Mouse (Mus musculus) embryonic fibroblast, embryonic 13.5 days (primary cell): Measurements from ENCODE around the gene Hnrnpdl. TPM values are rescaled to one million over a fixed set of nuclear protein-coding genes. Genes with fewer than 3 reads are reported as not detected.

Source experiments
- H3K27ac ChIP-seq: 2 replicates; pipeline ENCODE4 v1.5.1; 2012; ENCODE audit warnings: low read length, control low read depth, inconsistent platforms; ENCODE audit not compliant: insufficient read depth
- H3K4me1 ChIP-seq: 2 replicates; pipeline ENCODE4 v1.6.1; 2011; ENCODE audit warnings: low read length; ENCODE audit not compliant: control insufficient read depth, insufficient read depth
- H3K4me3 ChIP-seq: 2 replicates; pipeline ENCODE4 v1.5.1; 2011; ENCODE audit warnings: mild to moderate bottlenecking, control low read depth, low read length; ENCODE audit not compliant: insufficient read depth
- CTCF ChIP-seq: IDR thresholded peaks from 2 replicates; pipeline ENCODE4 v1.5.1; 2011; ENCODE audit warnings: mild to moderate bottlenecking, control low read depth, low read length, moderate library complexity, borderline replicate concordance; ENCODE audit not compliant: insufficient read depth
- POLR2A ChIP-seq: IDR thresholded peaks from 2 replicates; pipeline ENCODE4 v1.6.1; 2011; ENCODE audit warnings: low read depth, mild to moderate bottlenecking, control low read depth, low read length, moderate library complexity
- polyA plus RNA-seq: library from polyadenylated mRNA; stranded (reverse); fragments of >200 nt; gene quantifications from 2 replicates; pipeline ENCODE4 v1.2.4, GENCODE M21; 2011; ENCODE audit warnings: low read depth; ENCODE audit not compliant: missing spikeins, insufficient read length

Gene Hnrnpdl
- polyA plus RNA-seq, 1 experiment, result 231 TPM

DNA sequence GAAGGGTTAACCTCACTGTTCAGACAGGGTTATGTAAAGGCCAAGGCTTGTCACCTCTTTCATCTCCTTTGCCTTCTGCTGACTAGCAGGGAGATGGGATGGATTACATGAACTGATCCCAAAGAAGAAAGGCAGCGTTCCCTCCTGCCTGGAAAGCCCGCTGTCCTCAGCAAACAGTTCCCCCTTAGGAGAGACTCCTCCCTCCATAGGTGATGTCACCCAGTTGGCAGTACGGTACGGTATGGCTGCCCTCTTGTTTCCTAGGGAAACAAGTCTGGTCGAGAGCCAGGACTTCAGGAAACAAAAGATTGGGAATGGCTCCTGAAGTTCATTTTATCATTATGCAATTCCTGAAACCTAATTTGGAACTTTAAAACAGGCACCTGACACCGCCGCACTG lies 8.4 kb upstream of the Hnrnpdl start:
- Histone ChIP-seq H3K27ac (no peak overlapping the region), H3K4me1 (no peaks in the 10 kb centered on the region)
- TF ChIP-seq CTCF (no peak), POLR2A (no peak)

DNA sequence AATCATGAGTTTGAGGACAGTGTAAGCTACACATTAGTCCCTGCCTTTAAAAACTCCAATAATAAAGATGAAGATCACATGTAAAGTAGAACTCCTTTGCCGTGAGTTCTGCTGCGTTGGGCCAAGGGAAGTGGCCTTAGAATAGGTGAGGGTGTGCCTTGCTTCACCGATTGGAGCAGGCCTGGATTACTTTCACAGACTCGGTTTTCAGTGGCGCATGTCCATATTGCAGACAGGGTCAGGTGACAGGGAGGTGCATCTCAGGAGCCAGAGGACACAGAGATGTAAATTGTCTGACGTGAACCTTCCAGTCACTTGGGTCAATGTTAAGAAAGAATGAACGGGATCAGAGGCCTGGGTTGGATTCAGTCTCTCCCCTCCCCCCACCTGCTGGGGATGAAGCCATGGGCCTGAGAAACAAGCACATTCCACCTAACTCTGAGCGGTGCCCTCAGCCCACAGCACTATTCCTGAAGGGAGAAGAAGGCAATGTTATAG lies 7.7 kb upstream of the Hnrnpdl start:
- H3K4me3 ChIP-seq, result no peak overlapping the region
- H3K4me1 ChIP-seq, result no peaks in the 10 kb centered on the region
- H3K27ac ChIP-seq, result no peak overlapping the region
- TF ChIP-seq CTCF (no peak), POLR2A (no peak)

More for the DNA sequence above, 8.4 kb upstream of the Hnrnpdl start:
- no peak overlapping the region for H3K4me3 ChIP-seq

DNA sequence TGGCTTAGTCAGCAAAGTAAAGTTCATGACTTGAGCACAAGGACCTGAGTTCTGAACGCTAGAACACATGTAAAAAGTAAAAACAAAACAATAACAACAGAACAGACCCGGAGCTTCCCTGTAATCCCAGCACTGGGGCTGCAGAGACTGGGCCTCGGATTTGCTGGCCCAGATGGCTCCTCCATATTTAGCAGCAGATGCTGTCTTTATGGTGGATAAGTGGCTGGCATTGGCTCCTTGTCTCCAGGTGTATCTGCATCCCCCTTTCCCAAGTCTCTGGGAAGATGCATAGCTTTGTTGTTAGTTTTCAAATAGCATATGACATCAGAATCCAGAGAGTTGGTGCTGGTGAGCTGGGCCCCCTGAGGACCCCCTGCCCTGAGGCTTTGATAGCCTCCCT lies 6.6 kb upstream of the Hnrnpdl start:
- Histone ChIP-seq H3K4me3 (no peak overlapping the region), H3K4me1 (no peaks in the 10 kb centered on the region; the same call in 1 of the 2 replicates), H3K27ac (no peak overlapping the region)
- TF ChIP-seq POLR2A (no peak), CTCF (no peak)

GRCm38 (mm10) chr5:100044621-100045020 lies 5.2 kb upstream of the Hnrnpdl start:
- Histone ChIP-seq H3K27ac (no peak overlapping the region), H3K4me3 (no peak overlapping the region), H3K4me1 (no peaks in the 10 kb centered on the region; the same call in 1 of the 2 replicates)
- TF ChIP-seq POLR2A, result no peak
- no peak for TF ChIP-seq CTCF

- Histone ChIP-seq H3K4me1 (no peaks in the 10 kb centered on the region; the same call in 1 of the 2 replicates), H3K27ac (no peak overlapping the region), H3K4me3 (no peak overlapping the region)
- no peak for TF ChIP-seq CTCF
- no peak for TF ChIP-seq POLR2A
Measured at GRCm38 (mm10) chr5:100044030-100044429, 4.6 kb upstream of the Hnrnpdl start.

- Histone ChIP-seq H3K4me3 (no peak overlapping the region), H3K27ac (no peak overlapping the region), H3K4me1 (no peaks in the 10 kb centered on the region; the same call in 1 of the 2 replicates)
- no peak for TF ChIP-seq POLR2A
Measured at GRCm38 (mm10) chr5:100043361-100043760, 3.9 kb upstream of the Hnrnpdl start.

DNA sequence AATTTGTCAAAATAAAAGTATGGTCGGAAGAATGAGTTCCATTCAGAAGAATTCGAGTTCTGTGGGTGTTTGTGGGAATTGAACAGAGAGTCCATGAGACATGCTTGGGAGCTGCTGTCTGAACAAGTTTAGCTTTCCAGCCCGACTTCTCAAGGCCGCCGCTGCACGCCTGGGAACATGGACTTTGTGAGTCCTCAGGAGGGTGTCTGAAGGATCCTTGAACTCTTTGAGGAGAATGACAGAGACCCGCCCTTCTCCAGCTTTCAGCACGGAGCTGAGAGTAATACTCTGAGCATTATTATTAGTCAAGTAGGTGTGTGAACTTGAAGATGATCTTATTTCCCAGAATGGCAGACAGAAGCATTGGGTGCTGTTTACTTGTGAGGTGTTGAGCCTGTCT lies 3.0 kb upstream of the Hnrnpdl start:
- no peak overlapping the region for H3K27ac ChIP-seq
- H3K4me3 ChIP-seq, result no peak overlapping the region
- TF ChIP-seq CTCF (no peak), POLR2A (no peak)
- H3K4me1 ChIP-seq, result no peaks in the 10 kb centered on the region; the same call in 1 of the 2 replicates

- H3K4me1 ChIP-seq, result no peaks in the 10 kb centered on the region; the same call in 1 of the 2 replicates
- H3K4me3 ChIP-seq, result peak overlapping the region; percentile 82; the same call in 1 of the 2 replicates
- TF ChIP-seq POLR2A, result no peak
- no peak for TF ChIP-seq CTCF
- no peak overlapping the region for H3K27ac ChIP-seq
Measured at GRCm38 (mm10) chr5:100041272-100041671, 1.8 kb upstream of the Hnrnpdl start.

DNA sequence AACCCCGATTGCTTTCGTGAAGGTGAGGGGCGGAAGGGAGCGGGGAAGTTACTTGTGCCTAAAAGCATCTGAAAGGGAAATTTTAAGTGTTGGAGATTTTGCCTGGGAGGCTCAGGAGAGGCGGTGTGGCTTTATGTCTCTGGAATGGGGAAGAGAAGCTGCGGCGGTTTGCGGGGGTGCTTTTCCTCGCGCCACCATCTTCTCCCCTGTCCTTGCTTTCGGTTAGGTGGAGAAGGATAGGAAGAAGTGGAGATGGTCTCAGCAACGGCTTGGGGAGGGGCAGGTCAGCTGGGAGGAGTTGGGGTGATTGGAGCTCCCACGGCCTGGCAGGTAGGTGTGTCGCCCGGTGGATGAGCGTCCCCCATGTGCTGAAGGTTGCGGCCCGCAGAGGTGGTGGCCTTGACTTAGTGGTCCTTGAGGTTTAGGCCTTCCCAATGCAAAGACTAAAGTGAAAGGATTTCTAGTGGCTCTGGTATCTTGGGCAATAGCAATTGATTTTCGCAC lies 869 bp upstream of the Hnrnpdl start:
- peaks cover 2% of the 10 kb centered on the region; the same call in 1 of the 2 replicates for H3K4me1 ChIP-seq
- TF ChIP-seq CTCF (no peak), POLR2A (no peak)

GRCm38 (mm10) chr5:100038714-100039601 lies 506 bp downstream of the Hnrnpdl start:
- Histone ChIP-seq H3K4me1 (peaks cover 7% of the 10 kb centered on the region; the same call in 1 of the 2 replicates), H3K27ac (peak overlapping the region; percentile 84)
- TF ChIP-seq CTCF (peak; percentile 49), POLR2A (peak; percentile 85)

More for the DNA sequence above, 869 bp upstream of the Hnrnpdl start:
- Histone ChIP-seq H3K4me3 (peak overlapping the region; percentile 82), H3K27ac (no peak overlapping the region)

More at GRCm38 (mm10) chr5:100038714-100039601, 506 bp downstream of the Hnrnpdl start:
- peak overlapping the region; percentile 100 for H3K4me3 ChIP-seq
